Mouse (Mus musculus) midbrain, embryonic 15.5 days (tissue): ENCODE measurements around the gene Cpvl. TPM values are rescaled to one million over a fixed set of nuclear protein-coding genes. Genes with fewer than 3 reads are reported as not detected.

Experiments used
- ATAC-seq: fragments of 200-750 bp; cut with Nextera tagmentation; replicated peaks from 2 replicates; pipeline ENCODE4 v1.8.0; 2017; ENCODE audit warnings: moderate TSS enrichment
- H3K27ac ChIP-seq: fragments of 300-500 bp; sonication (generic); 2 replicates; pipeline ENCODE4 v1.5.1; 2015; ENCODE audit warnings: mild to moderate bottlenecking, inconsistent platforms
- H3K27me3 ChIP-seq: fragments of 300-500 bp; sonication (generic); replicated peaks from 2 replicates; pipeline ENCODE4 v1.6.1; 2015; ENCODE audit warnings: inconsistent platforms
- H3K36me3 ChIP-seq: fragments of 300-500 bp; sonication (generic); replicated peaks from 2 replicates; pipeline ENCODE4 v1.6.1; 2015; ENCODE audit warnings: inconsistent platforms
- H3K4me1 ChIP-seq: fragments of 300-500 bp; sonication (generic); 2 replicates; pipeline ENCODE4 v1.6.1; 2015; ENCODE audit warnings: inconsistent platforms
- H3K4me2 ChIP-seq: fragments of 300-500 bp; sonication (generic); 2 replicates; pipeline ENCODE4 v1.6.1; 2015; ENCODE audit warnings: inconsistent platforms, mild to moderate bottlenecking, moderate library complexity
- H3K4me3 ChIP-seq: fragments of 300-500 bp; sonication (generic); 2 replicates; pipeline ENCODE4 v1.5.1; 2015; ENCODE audit warnings: mild to moderate bottlenecking, inconsistent platforms
- H3K9ac ChIP-seq: fragments of 300-500 bp; sonication (generic); 2 replicates; pipeline ENCODE4 v1.6.1; 2015; ENCODE audit warnings: mild to moderate bottlenecking, inconsistent platforms
- H3K9me3 ChIP-seq: fragments of 300-500 bp; sonication (generic); 2 replicates; pipeline ENCODE4 v1.6.1; 2016; ENCODE audit warnings: inconsistent platforms
- WGBS: fragments of 180-500 bp; shearing (Covaris S2); methylation state at CpG from one replicate; pipeline ENCODE4 v1.1.7; 2015; ENCODE audit warnings: mixed read lengths; 5-methylcytosine and 5-hydroxymethylcytosine counted together
- polyA plus RNA-seq: library from polyadenylated mRNA; unstranded; fragments of >200 nt; fragmentation: Nextera tagmentation; extraction: Ambion mirVana; gene quantifications from 2 replicates; pipeline ENCODE4 v1.2.1, GENCODE M21; 2015

The Cpvl gene
- polyA plus RNA-seq, 1 experiment from 2014 or later, result not detected

- H3K4me1 ChIP-seq, result no peaks in the 10 kb centered on the region
- H3K4me2 ChIP-seq, result no peak overlapping the region
- H3K9me3 ChIP-seq, result no peaks in the 10 kb centered on the region
- H3K36me3 ChIP-seq, result no peaks in the 10 kb centered on the region
- H3K27ac ChIP-seq, result no peak overlapping the region
- no peak overlapping the region for H3K9ac ChIP-seq
- 89% methylated on average over 9 of the region's 9 CpGs for whole genome bisulfite sequencing
- ATAC-seq, result no peak
- no peaks in the 10 kb centered on the region; the same call in 1 of the 2 replicates for H3K27me3 ChIP-seq
- no peak overlapping the region for H3K4me3 ChIP-seq
Measured at GRCm38 (mm10) chr6:53874881-53875429, 103.5 kb downstream of the Cpvl start.

- ATAC-seq, result no peak
- Histone ChIP-seq H3K36me3 (no peaks in the 10 kb centered on the region), H3K4me1 (no peaks in the 10 kb centered on the region), H3K4me2 (no peak overlapping the region), H3K4me3 (no peak overlapping the region), H3K27ac (no peak overlapping the region), H3K9me3 (no peaks in the 10 kb centered on the region), H3K27me3 (no peaks in the 10 kb centered on the region; the same call in 1 of the 2 replicates), H3K9ac (no peak overlapping the region)
- 95% methylated on average over 6 of the region's 6 CpGs for WGBS
Measured at GRCm38 (mm10) chr6:53871903-53872302, 106.6 kb downstream of the Cpvl start.

- Histone ChIP-seq H3K4me2 (no peak overlapping the region), H3K4me3 (no peak overlapping the region), H3K27me3 (no peaks in the 10 kb centered on the region), H3K9ac (no peak overlapping the region), H3K9me3 (no peaks in the 10 kb centered on the region), H3K36me3 (no peaks in the 10 kb centered on the region), H3K27ac (no peak overlapping the region), H3K4me1 (no peaks in the 10 kb centered on the region)
- 71% methylated on average over 2 of the region's 2 CpGs for WGBS
- ATAC-seq, result no peak
Measured at GRCm38 (mm10) chr6:53863011-53863410, 115.5 kb downstream of the Cpvl start.

DNA sequence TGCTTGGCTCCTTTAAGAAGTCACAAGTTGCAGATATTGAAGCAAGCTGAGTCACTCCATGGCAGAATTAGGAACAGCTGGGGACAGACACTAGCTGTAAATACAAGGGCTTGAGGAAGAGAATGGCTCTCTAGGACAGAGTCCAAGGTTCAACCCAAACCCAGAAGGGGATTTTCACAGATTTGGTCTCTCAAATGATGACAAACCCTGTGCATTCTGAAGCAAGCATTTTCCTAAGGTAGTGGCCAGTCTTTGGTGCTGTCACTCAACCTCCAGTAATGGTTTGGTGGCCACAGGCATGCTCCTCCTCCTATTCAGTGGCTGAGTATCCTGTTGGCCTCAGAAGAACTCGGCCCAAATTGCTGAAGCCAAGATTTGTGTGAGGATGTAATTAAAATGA, 119.4 kb downstream of the Cpvl start:
- Histone ChIP-seq H3K27ac (no peak overlapping the region), H3K4me2 (no peak overlapping the region), H3K9me3 (no peaks in the 10 kb centered on the region), H3K36me3 (no peaks in the 10 kb centered on the region), H3K9ac (no peak overlapping the region), H3K4me1 (peaks cover 6% of the 10 kb centered on the region; the same call in 1 of the 2 replicates), H3K27me3 (no peaks in the 10 kb centered on the region), H3K4me3 (no peak overlapping the region)
- no peak for ATAC-seq
- WGBS, result 29% methylated on average over 1 of the region's 1 CpGs

DNA sequence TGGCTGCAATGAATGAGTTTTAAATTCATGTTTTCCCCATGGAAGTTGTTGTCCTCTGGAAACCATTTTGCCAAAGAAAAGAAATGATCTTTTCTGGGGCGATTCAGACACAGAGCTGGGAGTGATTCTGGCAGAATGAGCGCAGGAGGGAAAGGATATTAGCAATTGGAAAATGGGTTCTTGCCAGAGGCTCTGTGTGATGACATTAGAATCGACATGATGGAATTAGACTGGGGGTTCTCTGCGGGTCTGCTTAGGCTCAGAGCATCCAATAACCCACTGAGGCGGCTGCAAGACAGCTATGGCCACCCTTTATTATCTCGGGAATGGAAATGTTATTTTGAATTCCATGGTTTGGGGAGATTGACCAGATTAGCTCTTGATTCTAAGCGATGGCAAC, 120.6 kb downstream of the Cpvl start:
- H3K27ac ChIP-seq, result no peak overlapping the region
- no peaks in the 10 kb centered on the region for H3K27me3 ChIP-seq
- H3K9ac ChIP-seq, result no peak overlapping the region
- H3K4me2 ChIP-seq, result no peak overlapping the region
- no peak overlapping the region for H3K4me3 ChIP-seq
- no peaks in the 10 kb centered on the region for H3K9me3 ChIP-seq
- ATAC-seq, result no peak
- no peaks in the 10 kb centered on the region for H3K36me3 ChIP-seq
- H3K4me1 ChIP-seq, result peaks cover 6% of the 10 kb centered on the region; the same call in 1 of the 2 replicates
- 56% methylated on average over 7 of the region's 7 CpGs for WGBS

DNA sequence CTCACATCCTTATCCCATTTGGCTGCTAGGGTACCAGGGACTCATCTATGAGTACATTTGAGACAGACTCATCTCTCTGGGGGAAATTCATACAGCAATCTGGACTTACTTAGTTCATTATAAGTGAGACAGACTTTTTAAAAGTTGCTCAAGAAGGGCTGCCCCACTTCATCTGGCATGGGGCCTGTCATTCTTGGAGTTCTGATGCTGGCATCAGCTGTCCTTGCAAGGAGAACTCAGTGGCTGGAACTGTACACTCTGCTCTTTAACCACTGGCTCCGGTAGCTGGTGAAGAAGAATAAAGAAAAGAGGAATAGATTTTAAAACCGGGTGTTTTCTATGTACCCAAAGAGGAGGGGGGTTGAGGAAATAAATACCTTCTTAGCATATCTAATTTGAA, 121.7 kb downstream of the Cpvl start:
- Histone ChIP-seq H3K9ac (no peak overlapping the region), H3K27ac (no peak overlapping the region), H3K36me3 (no peaks in the 10 kb centered on the region), H3K27me3 (no peaks in the 10 kb centered on the region), H3K4me2 (no peak overlapping the region), H3K4me1 (peaks cover 6% of the 10 kb centered on the region; the same call in 1 of the 2 replicates), H3K9me3 (no peaks in the 10 kb centered on the region), H3K4me3 (no peak overlapping the region)
- ATAC-seq, result no peak
- WGBS, result 79% methylated on average over 2 of the region's 2 CpGs

DNA sequence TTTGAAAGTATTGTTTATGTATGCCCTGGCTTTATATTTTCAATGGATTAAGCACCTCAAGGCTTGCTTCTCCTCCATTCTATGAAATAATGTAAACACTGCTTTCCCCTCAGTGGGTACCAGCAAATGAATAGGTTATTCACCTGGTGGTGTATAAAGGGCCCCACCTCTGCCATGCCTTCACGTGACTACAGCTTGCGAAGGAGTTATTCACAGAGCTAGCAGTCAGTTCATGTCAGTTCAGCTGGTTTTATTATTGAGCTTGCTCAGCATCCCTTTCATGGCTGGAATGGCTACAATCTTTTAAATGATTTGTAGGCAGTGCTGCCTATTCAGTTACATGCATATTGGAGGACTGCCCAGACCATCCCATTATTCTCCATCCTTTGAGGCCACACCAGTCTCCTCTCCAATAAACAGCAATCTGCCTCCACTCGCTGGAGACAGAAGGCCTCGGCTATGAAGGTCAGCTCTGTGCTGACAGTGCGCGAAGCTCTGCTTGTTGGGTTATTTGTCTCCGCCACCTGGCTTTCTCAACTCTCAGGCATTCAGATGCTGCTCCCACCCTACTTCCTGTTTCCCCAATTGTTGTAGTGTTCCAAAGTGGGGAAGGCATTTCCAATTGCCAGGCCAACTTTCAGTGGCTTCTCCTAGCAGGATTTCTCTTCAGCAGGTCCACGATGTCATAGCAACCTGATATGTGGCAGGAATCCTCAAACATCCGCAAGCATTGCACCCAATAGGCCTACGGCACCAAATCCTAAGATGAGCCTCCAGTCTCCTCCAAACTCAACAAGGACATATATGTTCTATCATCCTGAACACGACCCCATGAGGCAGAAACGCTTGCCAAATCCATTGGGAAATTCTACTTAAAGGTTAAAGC, 123.3 kb downstream of the Cpvl start:
- Histone ChIP-seq H3K9ac (no peak overlapping the region), H3K9me3 (no peaks in the 10 kb centered on the region), H3K4me1 (peaks cover 6% of the 10 kb centered on the region; the same call in 1 of the 2 replicates), H3K27ac (no peak overlapping the region), H3K4me3 (no peak overlapping the region), H3K27me3 (no peaks in the 10 kb centered on the region), H3K4me2 (no peak overlapping the region), H3K36me3 (no peaks in the 10 kb centered on the region)
- ATAC-seq, result peak; percentile 60
- 66% methylated on average over 12 of the region's 12 CpGs for WGBS

- Histone ChIP-seq H3K4me1 (peaks cover 6% of the 10 kb centered on the region; the same call in 1 of the 2 replicates), H3K36me3 (no peaks in the 10 kb centered on the region), H3K9me3 (no peaks in the 10 kb centered on the region), H3K9ac (no peak overlapping the region), H3K4me3 (no peak overlapping the region), H3K4me2 (no peak overlapping the region), H3K27me3 (no peaks in the 10 kb centered on the region), H3K27ac (no peak overlapping the region)
- 76% methylated on average over 2 of the region's 2 CpGs for WGBS
- ATAC-seq, result no peak
Measured at GRCm38 (mm10) chr6:53854226-53854625, 124.2 kb downstream of the Cpvl start.

GRCm38 (mm10) chr6:53853546-53853945, 124.9 kb downstream of the Cpvl start:
- no peaks in the 10 kb centered on the region for H3K36me3 ChIP-seq
- no peaks in the 10 kb centered on the region for H3K27me3 ChIP-seq
- H3K9ac ChIP-seq, result no peak overlapping the region
- peaks cover 6% of the 10 kb centered on the region; the same call in 1 of the 2 replicates for H3K4me1 ChIP-seq
- no peak overlapping the region for H3K27ac ChIP-seq
- no peak for ATAC-seq
- no peaks in the 10 kb centered on the region for H3K9me3 ChIP-seq
- no peak overlapping the region for H3K4me2 ChIP-seq
- 86% methylated on average over 3 of the region's 3 CpGs for WGBS
- no peak overlapping the region for H3K4me3 ChIP-seq

GRCm38 (mm10) chr6:53844626-53845025, 133.8 kb downstream of the Cpvl start:
- Histone ChIP-seq H3K9ac (no peak overlapping the region), H3K9me3 (no peaks in the 10 kb centered on the region), H3K27ac (no peak overlapping the region), H3K4me2 (no peak overlapping the region), H3K4me3 (no peak overlapping the region), H3K36me3 (no peaks in the 10 kb centered on the region), H3K4me1 (no peaks in the 10 kb centered on the region), H3K27me3 (no peaks in the 10 kb centered on the region)
- 95% methylated on average over 17 of the region's 17 CpGs for WGBS
- ATAC-seq, result no peak

GRCm38 (mm10) chr6:53825213-53825612, 153.3 kb downstream of the Cpvl start:
- H3K9ac ChIP-seq, result no peak overlapping the region
- peaks cover 19% of the 10 kb centered on the region for H3K27me3 ChIP-seq
- peaks cover 14% of the 10 kb centered on the region for H3K4me1 ChIP-seq
- no peak overlapping the region for H3K27ac ChIP-seq
- no peak overlapping the region for H3K4me2 ChIP-seq
- H3K36me3 ChIP-seq, result no peaks in the 10 kb centered on the region
- no peaks in the 10 kb centered on the region for H3K9me3 ChIP-seq
- ATAC-seq, result no peak
- no peak overlapping the region for H3K4me3 ChIP-seq
- 63% methylated on average over 4 of the region's 4 CpGs for WGBS
